Mouse (Mus musculus) spleen, postnatal 36 days (tissue): ENCODE data around the gene Fastkd5.

ENCODE experiments used
- DNase-seq, 2 experiments: peaks; one replicate each; pipeline ENCODE4 v3.0.0; 2022; ENCODE audit warnings: low spot score in 2 of 2, mixed read lengths in 1 of 2

Fastkd5 gene

GRCm38 (mm10) chr2:130634006-130634738 lies 4.3 kb upstream of the Fastkd5 start:
- DNase-seq = no peak

- DNase-seq = no peak
These were observed 3.3 kb upstream of the Fastkd5 start for GRCm38 (mm10) chr2:130632887-130633675.

- DNase-seq = no peak
These were observed 2.6 kb upstream of the Fastkd5 start for GRCm38 (mm10) chr2:130632416-130632815.

- no peak for DNase-seq
These were observed 568 bp downstream of the Fastkd5 start for GRCm38 (mm10) chr2:130629080-130629838.

GRCm38 (mm10) chr2:130628424-130628823 lies 1.4 kb downstream of the Fastkd5 start:
- DNase-seq = no peak

- no peak for DNase-seq
These were observed 10.9 kb downstream of the Fastkd5 start for GRCm38 (mm10) chr2:130618972-130619371.

GRCm38 (mm10) chr2:130613091-130613490 lies 16.7 kb downstream of the Fastkd5 start:
- DNase-seq = no peak

GRCm38 (mm10) chr2:130602195-130602594 lies 27.6 kb downstream of the Fastkd5 start:
- no peak for DNase-seq

GRCm38 (mm10) chr2:130598399-130598798 lies 31.4 kb downstream of the Fastkd5 start:
- no peak for DNase-seq

GRCm38 (mm10) chr2:130597601-130598010 lies 32.2 kb downstream of the Fastkd5 start:
- DNase-seq = no peak

GRCm38 (mm10) chr2:130595596-130595995 lies 34.2 kb downstream of the Fastkd5 start:
- DNase-seq = no peak

GRCm38 (mm10) chr2:130591016-130591415 lies 38.8 kb downstream of the Fastkd5 start:
- DNase-seq = no peak

GRCm38 (mm10) chr2:130589761-130590160 lies 40.1 kb downstream of the Fastkd5 start:
- no peak for DNase-seq

- DNase-seq = no peak
These were observed 40.7 kb downstream of the Fastkd5 start for GRCm38 (mm10) chr2:130589157-130589556.

- DNase-seq = no peak
These were observed 41.5 kb downstream of the Fastkd5 start for GRCm38 (mm10) chr2:130588373-130588772.

- DNase-seq = no peak
These were observed 43.8 kb downstream of the Fastkd5 start for GRCm38 (mm10) chr2:130586016-130586415.

- DNase-seq = no peak
These were observed 45.8 kb downstream of the Fastkd5 start for GRCm38 (mm10) chr2:130583902-130584560.

- DNase-seq = no peak
These were observed 47.3 kb downstream of the Fastkd5 start, which contains the start of gene Avp for GRCm38 (mm10) chr2:130582552-130582951. TSS of gene Avp (minus strand) at chr2:130582554.

GRCm38 (mm10) chr2:130581201-130581600 lies 48.6 kb downstream of the Fastkd5 start:
- DNase-seq = no peak

- DNase-seq = no peak
These were observed 50.0 kb downstream of the Fastkd5 start for GRCm38 (mm10) chr2:130579791-130580190.

- DNase-seq = peak; percentile 30 to 42
These were observed 51.7 kb downstream of the Fastkd5 start for GRCm38 (mm10) chr2:130578148-130578547.

GRCm38 (mm10) chr2:130577632-130578031 lies 52.2 kb downstream of the Fastkd5 start:
- DNase-seq = peak; percentile 61 to 63
